Mouse (Mus musculus) midbrain, postnatal 0 days (tissue): Measurements from ENCODE around the gene Cdh22. TPM values are rescaled to one million over a fixed set of nuclear protein-coding genes. Genes with fewer than 3 reads are reported as not detected.

ENCODE experiments used
- ATAC-seq: fragments of 200-750 bp; cut with Nextera tagmentation; 2 replicates; pipeline ENCODE4 v1.8.0; 2017; ENCODE audit warnings: moderate number of reproducible peaks, mild to moderate bottlenecking, moderate TSS enrichment, moderate library complexity; ENCODE audit not compliant: low FRiP score
- DNase-seq: peaks from one replicate; pipeline ENCODE4 v3.0.0-alpha.2; 2015; ENCODE audit warnings: low spot score
- H3K27ac ChIP-seq: fragments of 300-500 bp; sonication (generic); 2 replicates; pipeline ENCODE4 v1.5.1; 2014; ENCODE audit warnings: low read depth, mild to moderate bottlenecking, low read length, mixed read lengths
- H3K27me3 ChIP-seq: fragments of 300-500 bp; sonication (generic); 2 replicates; pipeline ENCODE4 v1.6.1; 2014; ENCODE audit warnings: low read length, control low read depth, mixed read lengths; ENCODE audit not compliant: insufficient read depth
- H3K36me3 ChIP-seq: fragments of 300-500 bp; sonication (generic); 2 replicates; pipeline ENCODE4 v1.6.1; 2014; ENCODE audit warnings: low read length, control low read depth, mixed read lengths; ENCODE audit not compliant: insufficient read depth
- H3K4me1 ChIP-seq: fragments of 300-500 bp; sonication (generic); 2 replicates; pipeline ENCODE4 v1.6.1; 2014; ENCODE audit warnings: mild to moderate bottlenecking, control low read depth, antibody characterized with exemption, low read length, mixed read lengths; ENCODE audit not compliant: insufficient read depth
- H3K4me2 ChIP-seq: fragments of 300-500 bp; sonication (generic); 2 replicates; pipeline ENCODE4 v1.6.1; 2014; ENCODE audit warnings: low read depth, mild to moderate bottlenecking, low read length, mixed read lengths; ENCODE audit not compliant: poor library complexity, severe bottlenecking
- H3K4me3 ChIP-seq: fragments of 300-500 bp; sonication (generic); 2 replicates; pipeline ENCODE4 v1.5.1; 2014; ENCODE audit warnings: low read depth, mild to moderate bottlenecking, low read length, moderate library complexity
- H3K9ac ChIP-seq: fragments of 300-500 bp; sonication (generic); replicated peaks from 2 replicates; pipeline ENCODE4 v1.6.1; 2014; ENCODE audit warnings: mild to moderate bottlenecking, low read length, moderate library complexity, mixed read lengths; ENCODE audit not compliant: poor library complexity, severe bottlenecking
- H3K9me3 ChIP-seq: fragments of 300-500 bp; sonication (generic); 2 replicates; pipeline ENCODE4 v1.6.1; 2016; ENCODE audit warnings: low read length, control low read depth
- CTCF ChIP-seq: IDR thresholded peaks from 2 replicates; pipeline ENCODE4 v1.5.1; 2016; ENCODE audit warnings: antibody characterized with exemption, mild to moderate bottlenecking
- WGBS: fragments of 180-500 bp; shearing (Covaris S2); extraction: QIAGEN DNeasy Blood & Tissue Kit; methylation state at CpG from one replicate; pipeline ENCODE4 v1.1.7; 2014; 5-methylcytosine and 5-hydroxymethylcytosine counted together
- polyA plus RNA-seq: library from polyadenylated mRNA; unstranded; fragments of >200 nt; fragmentation: Nextera tagmentation; extraction: Ambion mirVana; gene quantifications from 2 replicates; pipeline ENCODE4 v1.2.1, GENCODE M21; 2015
- total RNA-seq: library from RNA; depleted of rRNA; stranded (reverse); fragments of >200 nt; gene quantifications from 2 replicates; pipeline ENCODE4 v1.2.3, GENCODE M21; 2014

Cdh22 gene
- total and polyA plus RNA-seq, 2 experiments from 2014 or later: 23.2 to 47.9 TPM

DNA sequence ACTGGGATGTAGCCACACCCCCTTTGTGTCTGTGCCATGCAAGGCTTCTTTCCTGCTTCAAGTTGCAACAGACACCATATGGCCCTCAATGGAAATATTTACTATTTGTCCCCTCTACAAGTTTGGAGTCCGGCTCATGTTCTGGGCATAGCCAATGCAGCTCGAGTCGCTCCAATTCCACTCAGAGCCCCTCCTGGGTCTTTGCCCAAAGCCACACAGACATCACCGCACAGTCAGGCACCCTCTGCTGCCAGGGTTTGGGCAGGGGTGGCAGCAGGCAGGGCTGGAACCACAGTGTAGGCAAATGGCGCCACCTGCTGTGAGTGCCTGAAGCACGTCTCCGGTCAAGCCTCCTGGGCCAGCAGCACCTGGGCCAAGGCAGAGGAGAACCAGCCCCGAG, 41.2 kb upstream of the Cdh22 start:
- DNase-seq (peak; percentile 87), ATAC-seq (peak; percentile 48)
- Histone ChIP-seq H3K27me3 (no peaks in the 10 kb centered on the region), H3K36me3 (peaks cover 9% of the 10 kb centered on the region; the same call in 1 of the 2 replicates), H3K9ac (no peak overlapping the region), H3K4me3 (no peak overlapping the region), H3K27ac (peak overlapping the region; percentile 67; the same call in 1 of the 2 replicates), H3K4me2 (no peak overlapping the region), H3K4me1 (peaks cover 18% of the 10 kb centered on the region; the same call in 1 of the 2 replicates), H3K9me3 (no peaks in the 10 kb centered on the region)
- 21% methylated on average over 8 of the region's 8 CpGs for WGBS
- peak; percentile 89 for TF ChIP-seq CTCF

DNA sequence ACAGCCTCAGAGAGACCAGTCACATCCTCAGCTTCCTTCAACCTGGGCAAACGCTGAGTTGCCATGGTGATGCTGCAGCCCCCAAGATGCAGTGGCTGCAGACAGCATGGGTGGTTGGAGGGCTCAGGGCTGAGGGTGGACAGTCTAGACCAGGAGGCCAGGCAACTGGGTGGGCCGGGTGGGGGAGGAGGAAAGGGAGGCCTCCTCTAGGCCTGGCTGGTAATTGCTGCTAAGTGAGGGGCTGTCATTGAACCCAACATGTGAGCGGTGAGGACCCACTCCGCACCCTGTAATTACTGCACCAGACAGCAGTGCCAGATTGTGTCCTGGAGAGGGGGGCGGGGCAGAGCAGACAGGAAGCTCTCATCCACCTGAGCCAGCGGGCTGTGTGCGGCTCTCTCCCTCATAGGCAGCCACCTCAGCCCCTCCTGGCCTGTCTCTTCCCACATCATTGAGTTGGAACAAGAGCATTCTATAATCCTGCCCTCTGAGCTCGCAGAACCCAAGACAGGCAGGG, 40.5 kb upstream of the Cdh22 start:
- peak; percentile 50 for ATAC-seq
- H3K4me1 ChIP-seq: peaks cover 18% of the 10 kb centered on the region; the same call in 1 of the 2 replicates

DNA sequence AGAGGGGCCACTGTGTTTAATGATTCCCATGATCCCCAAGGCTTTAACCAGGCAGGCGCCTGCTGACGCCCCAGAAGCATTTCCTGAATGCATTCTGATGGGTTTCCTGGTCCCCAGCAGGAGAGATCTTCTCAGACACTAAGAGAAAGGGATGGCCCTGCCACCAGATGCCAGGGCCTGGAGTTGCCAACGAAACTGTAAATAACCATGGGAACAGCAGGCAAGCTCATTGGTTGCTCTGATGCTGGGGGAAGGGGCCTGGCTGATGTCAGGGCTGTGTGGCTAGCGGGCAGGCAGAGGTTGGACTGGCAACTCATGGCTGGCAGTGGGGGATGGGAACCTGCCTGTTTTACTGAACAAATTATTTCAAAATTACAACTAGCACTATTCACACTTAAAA, 38.9 kb upstream of the Cdh22 start:
- Histone ChIP-seq H3K4me1 (peaks cover 18% of the 10 kb centered on the region; the same call in 1 of the 2 replicates), H3K4me2 (no peak overlapping the region), H3K4me3 (no peak overlapping the region), H3K9me3 (no peaks in the 10 kb centered on the region), H3K27me3 (no peaks in the 10 kb centered on the region), H3K9ac (no peak overlapping the region), H3K36me3 (peaks cover 4% of the 10 kb centered on the region; the same call in 1 of the 2 replicates), H3K27ac (no peak overlapping the region)
- ATAC-seq (no peak), DNase-seq (peak; percentile 84)
- 39% methylated on average over 4 of the region's 4 CpGs for WGBS
- TF ChIP-seq CTCF: no peak

More for the DNA sequence above, 40.5 kb upstream of the Cdh22 start:
- Histone ChIP-seq H3K36me3 (peaks cover 4% of the 10 kb centered on the region; the same call in 1 of the 2 replicates), H3K27me3 (no peaks in the 10 kb centered on the region), H3K4me2 (no peak overlapping the region), H3K9ac (no peak overlapping the region; the same call in 1 of the 2 replicates), H3K9me3 (no peaks in the 10 kb centered on the region), H3K27ac (peak overlapping the region; percentile 67), H3K4me3 (no peak overlapping the region)
- DNase-seq: peak; percentile 51
- 22% methylated on average over 8 of the region's 8 CpGs for WGBS
- TF ChIP-seq CTCF: no peak

DNA sequence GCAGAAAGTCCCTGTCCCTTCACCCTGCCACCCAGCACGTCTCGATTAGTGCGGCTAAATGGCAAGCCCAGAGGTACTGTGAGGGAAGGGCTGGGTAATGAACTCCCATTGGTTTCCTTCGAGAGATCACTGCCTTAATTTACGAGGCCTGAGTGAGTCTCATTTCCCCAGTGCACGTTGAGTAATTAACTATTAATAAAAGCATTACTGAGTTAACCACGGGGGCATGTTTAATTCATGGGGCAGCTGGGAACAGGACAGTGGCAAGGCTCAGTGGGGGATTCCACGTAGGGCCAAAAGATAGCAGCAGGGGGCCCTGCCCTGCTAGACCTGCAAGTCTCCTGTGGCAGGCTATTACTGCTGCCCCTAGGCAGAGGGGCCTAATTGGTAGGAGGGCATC, 36.7 kb upstream of the Cdh22 start:
- Histone ChIP-seq H3K4me2 (no peak overlapping the region), H3K27ac (peak overlapping the region; percentile 43; the same call in 1 of the 2 replicates), H3K9ac (no peak overlapping the region), H3K9me3 (no peaks in the 10 kb centered on the region), H3K27me3 (no peaks in the 10 kb centered on the region), H3K4me3 (no peak overlapping the region), H3K4me1 (peaks cover 28% of the 10 kb centered on the region), H3K36me3 (no peaks in the 10 kb centered on the region; the same call in 1 of the 2 replicates)
- no peak for DNase-seq
- no peak for TF ChIP-seq CTCF
- 13% methylated on average over 8 of the region's 8 CpGs for WGBS
- no peak for ATAC-seq

DNA sequence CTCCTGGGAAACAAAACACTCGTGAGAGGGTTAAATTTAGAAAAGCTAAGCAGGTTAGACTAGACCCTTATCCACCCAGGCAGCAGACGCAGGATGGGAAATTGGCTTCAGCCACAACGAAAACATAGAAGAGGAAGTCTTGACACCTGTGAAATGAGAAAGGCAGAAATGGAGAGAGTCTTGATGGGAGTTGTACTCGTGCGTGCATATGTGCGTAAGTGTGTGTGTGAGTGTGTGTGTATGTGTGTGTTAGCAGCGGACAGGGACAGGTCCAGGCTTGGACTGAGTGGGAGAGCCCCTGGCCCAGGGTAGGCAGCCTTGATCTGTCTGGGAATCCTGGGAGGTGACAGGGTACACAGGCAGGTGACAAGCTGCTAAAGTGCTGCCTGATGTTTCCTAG, 36.2 kb upstream of the Cdh22 start:
- H3K27ac ChIP-seq: peak overlapping the region; percentile 43
- no peak overlapping the region for H3K4me2 ChIP-seq
- H3K27me3 ChIP-seq: no peaks in the 10 kb centered on the region
- no peak overlapping the region for H3K4me3 ChIP-seq
- no peaks in the 10 kb centered on the region; the same call in 1 of the 2 replicates for H3K36me3 ChIP-seq
- ATAC-seq: no peak
- no peaks in the 10 kb centered on the region for H3K9me3 ChIP-seq
- no peak for TF ChIP-seq CTCF
- H3K4me1 ChIP-seq: peaks cover 30% of the 10 kb centered on the region
- DNase-seq: no peak
- no peak overlapping the region for H3K9ac ChIP-seq
- 40% methylated on average over 7 of the region's 7 CpGs for WGBS

DNA sequence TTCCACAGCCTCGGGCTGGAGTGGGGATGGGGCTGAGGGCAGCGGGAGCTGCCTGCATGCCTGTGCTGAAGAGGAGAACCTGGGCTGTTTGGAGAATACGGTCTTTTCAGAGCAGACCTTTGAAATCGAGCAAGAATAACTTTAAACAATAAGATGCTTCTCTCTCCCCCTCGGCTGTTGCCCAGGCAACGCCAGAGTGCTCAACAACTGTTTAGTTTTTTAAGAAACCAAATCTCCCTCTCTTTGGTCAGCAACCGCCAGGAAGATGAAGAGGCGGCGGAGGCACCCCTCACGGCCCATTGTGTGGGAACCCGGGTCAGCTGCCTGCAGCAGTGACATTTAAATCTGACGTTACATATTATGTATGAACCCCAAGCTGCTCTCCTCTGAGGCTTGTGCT, 32.1 kb upstream of the Cdh22 start:
- H3K4me2 ChIP-seq: peak overlapping the region; percentile 12; the same call in 1 of the 2 replicates
- peaks cover 28% of the 10 kb centered on the region for H3K4me1 ChIP-seq
- H3K4me3 ChIP-seq: no peak overlapping the region
- WGBS: 2% methylated on average over 12 of the region's 12 CpGs
- DNase-seq (no peak), ATAC-seq (peak; percentile 29; the same call in 1 of the 2 replicates)
- H3K9me3 ChIP-seq: no peaks in the 10 kb centered on the region
- peak overlapping the region; percentile 67 for H3K27ac ChIP-seq
- no peak for TF ChIP-seq CTCF
- no peak overlapping the region for H3K9ac ChIP-seq
- no peaks in the 10 kb centered on the region for H3K27me3 ChIP-seq
- no peaks in the 10 kb centered on the region for H3K36me3 ChIP-seq
